Mouse (Mus musculus): ENCODE measurements around the gene Mbd3.

The Mbd3 gene

DNA sequence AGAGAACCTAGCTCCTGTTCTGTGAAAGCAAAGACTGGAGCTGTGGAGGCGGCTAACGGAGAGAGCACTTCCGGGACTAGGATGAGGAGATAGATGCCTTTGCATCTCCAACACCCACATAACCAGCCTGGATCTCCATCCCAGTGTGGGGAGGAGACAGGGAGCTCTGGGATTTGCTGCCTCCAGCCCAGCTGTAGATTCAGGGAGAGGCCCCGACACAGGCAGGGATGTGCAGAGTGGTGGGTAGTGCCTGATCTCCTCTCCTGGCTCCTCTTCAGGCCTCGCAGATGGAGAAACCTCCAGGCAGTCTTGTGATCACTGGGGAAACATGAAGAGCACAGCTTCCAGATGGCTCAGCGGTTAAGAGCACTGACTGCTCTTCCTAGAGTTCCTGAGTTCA is 26.6 kb downstream of the Mbd3 start:
- ChIA-PET CTCF (interaction anchor here in 3 of 4 experiments (0.8 to 2.1 kb wide), 11 partner anchors 22 to 247 kb away, joined by 3 to 11 read pairs (median 4); partner anchors contain the start of genes Cirbp (in 1 of the 3) and Pcsk4 (in 1 of the 3)), POLR2A (interaction anchor here in 3 of 4 experiments (0.7 to 1.9 kb wide), 19 partner anchors 10 to 208 kb away, joined by 3 to 11 read pairs (median 4); partner anchors contain the start of genes Rps15 (in 3 of the 3), Atp8b3 (in 1 of the 3), Mex3d (in 1 of the 3) and Pcsk4 (in 1 of the 3))

GRCm38 (mm10) chr10:80371983-80372382 is 27.4 kb downstream of the Mbd3 start:
- POLR2A ChIA-PET: interaction anchor here in 3 of 4 experiments (0.6 to 1.9 kb wide), 20 partner anchors 9 to 459 kb away, joined by 3 to 11 read pairs (median 4); partner anchors contain the start of genes Rps15 (in 3 of the 3), Atp8b3 (in 1 of the 3), Mex3d (in 1 of the 3) and Pcsk4 (in 1 of the 3)
- CTCF ChIA-PET: interaction anchor here (0.5 to 2.1 kb wide), 15 partner anchors 20 to 207 kb away, joined by 3 to 14 read pairs (median 4); partner anchors contain the start of genes Cirbp (in 1 of the 4), Mbd3 (in 1 of the 4) and Pcsk4 (in 1 of the 4)

DNA sequence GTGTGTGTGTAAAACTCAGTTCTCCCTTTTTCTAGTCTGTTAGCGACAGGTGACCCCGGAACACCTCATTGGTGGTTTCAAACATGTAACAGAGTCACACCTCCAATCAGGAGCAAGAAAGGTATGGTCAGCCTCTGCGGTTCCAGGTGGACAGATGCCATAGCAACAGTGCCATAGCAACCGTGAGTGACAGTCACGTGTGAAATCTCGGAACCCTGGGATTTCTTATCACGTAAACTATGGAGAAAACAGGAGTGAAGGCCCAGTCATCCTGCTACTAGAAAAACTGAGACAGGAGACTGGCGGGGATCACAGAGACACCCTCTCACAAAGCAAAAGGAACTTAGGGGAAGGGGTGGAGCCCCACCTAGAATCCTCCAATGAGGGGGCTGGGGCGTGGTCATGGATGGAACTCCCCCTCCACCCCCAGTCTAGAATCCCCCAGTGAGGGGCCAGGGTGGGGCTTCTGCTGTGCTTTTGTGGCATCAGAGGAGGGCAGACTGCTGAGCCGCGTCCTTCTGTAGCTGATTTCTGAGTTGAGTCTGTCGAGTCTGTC is 27.9 kb downstream of the Mbd3 start:
- CTCF ChIA-PET: interaction anchor here (0.6 to 2.1 kb wide), 13 partner anchors 20 to 206 kb away, joined by 3 to 14 read pairs (median 4); partner anchors contain the start of genes Cirbp (in 1 of the 4), Mbd3 (in 1 of the 4) and Pcsk4 (in 1 of the 4)

GRCm38 (mm10) chr10:80369995-80370747 is 29.2 kb downstream of the Mbd3 start:
- POLR2A ChIA-PET: interaction anchor here in 3 of 4 experiments (0.6 to 1.5 kb wide), 12 partner anchors 13 to 730 kb away, joined by 3 to 6 read pairs (median 3); partner anchors contain the start of gene Mbd3 (in 1 of the 3)
- CTCF ChIA-PET: interaction anchor here in 3 of 4 experiments (0.5 to 2.8 kb wide), 13 partner anchors 13 to 383 kb away, joined by 3 to 12 read pairs (median 4); partner anchors contain the start of genes Adamtsl5 (in 1 of the 3), Efna2 (in 1 of the 3), Mbd3 (in 1 of the 3) and Plk5 (in 1 of the 3)

More for the DNA sequence above, 27.9 kb downstream of the Mbd3 start:
- POLR2A ChIA-PET: interaction anchor here in 3 of 4 experiments (1.0 to 1.9 kb wide), 16 partner anchors 9 to 459 kb away, joined by 3 to 11 read pairs (median 4); partner anchors contain the start of genes Rps15 (in 2 of the 3), Atp8b3 (in 1 of the 3), Mex3d (in 1 of the 3) and Pcsk4 (in 1 of the 3)

- CTCF ChIA-PET: interaction anchor here in 2 of 4 experiments (0.6 to 2.8 kb wide), 7 partner anchors 18 to 178 kb away, joined by 4 to 12 read pairs (median 5); partner anchors contain the start of gene Mum1 (in 1 of the 2)
- POLR2A ChIA-PET: interaction anchor here in 2 of 4 experiments (0.7 to 2.0 kb wide), 5 partner anchors 11 to 296 kb away, joined by 3 to 5 read pairs (median 3); partner anchors contain the start of genes Pcsk4 (in 2 of the 2) and Plk5 (in 1 of the 2)
Measured at GRCm38 (mm10) chr10:80368392-80368791, 31.0 kb downstream of the Mbd3 start.

GRCm38 (mm10) chr10:80367954-80368353 is 31.4 kb downstream of the Mbd3 start:
- POLR2A ChIA-PET: interaction anchor here in 2 of 4 experiments (1.0 to 2.0 kb wide), 3 partner anchors 11 to 71 kb away, joined by 3 to 5 read pairs (median 4); partner anchors contain the start of genes Pcsk4 (in 1 of the 2) and Plk5 (in 1 of the 2)
- CTCF ChIA-PET: interaction anchor here in 2 of 4 experiments (0.6 to 2.8 kb wide), 7 partner anchors 17 to 177 kb away, joined by 4 to 12 read pairs (median 5); partner anchors contain the start of gene Mum1 (in 1 of the 2)

DNA sequence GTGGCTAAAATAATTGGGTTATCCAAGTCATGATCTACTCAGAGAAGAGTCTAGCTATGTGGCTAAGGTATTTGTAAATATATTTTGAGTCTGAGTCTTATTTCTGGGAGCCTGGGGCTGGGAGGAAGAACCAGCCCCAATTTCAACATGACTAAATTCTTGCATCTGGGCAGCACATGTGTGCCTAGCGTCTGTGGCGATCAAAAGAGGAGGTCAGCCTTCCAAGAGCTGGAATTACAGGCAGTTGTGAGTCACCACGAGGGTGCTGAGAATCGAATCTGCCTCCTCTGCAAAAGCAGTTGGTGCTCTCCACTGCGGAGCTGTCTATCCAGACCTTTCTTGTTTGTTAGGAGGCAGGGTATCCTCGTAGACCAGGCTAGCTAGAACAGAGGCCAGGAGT is 33.6 kb downstream of the Mbd3 start:
- POLR2A ChIA-PET: interaction anchor here in 1 of 4 experiments (0.8 to 1.7 kb wide), 3 partner anchors 197 to 311 kb away, joined by 3 read pairs; no protein-coding TSS in a partner anchor

GRCm38 (mm10) chr10:80363734-80364133 is 35.6 kb downstream of the Mbd3 start:
- CTCF ChIA-PET: interaction anchor here in 2 of 4 experiments (0.6 to 2.1 kb wide), 2 partner anchors 13 to 473 kb away, joined by 5 read pairs; no protein-coding TSS in a partner anchor
- POLR2A ChIA-PET: interaction anchor here in 3 of 4 experiments (0.6 to 1.1 kb wide), 3 partner anchors 10 to 196 kb away, joined by 3 to 5 read pairs (median 3); no protein-coding TSS in a partner anchor

More for the DNA sequence above, 33.6 kb downstream of the Mbd3 start:
- CTCF ChIA-PET: interaction anchor here in 2 of 4 experiments (0.6 to 1.3 kb wide), 3 partner anchors 8 to 117 kb away, joined by 3 to 4 read pairs (median 3); partner anchors contain the start of gene Ndufs7 (in 1 of the 2)

DNA sequence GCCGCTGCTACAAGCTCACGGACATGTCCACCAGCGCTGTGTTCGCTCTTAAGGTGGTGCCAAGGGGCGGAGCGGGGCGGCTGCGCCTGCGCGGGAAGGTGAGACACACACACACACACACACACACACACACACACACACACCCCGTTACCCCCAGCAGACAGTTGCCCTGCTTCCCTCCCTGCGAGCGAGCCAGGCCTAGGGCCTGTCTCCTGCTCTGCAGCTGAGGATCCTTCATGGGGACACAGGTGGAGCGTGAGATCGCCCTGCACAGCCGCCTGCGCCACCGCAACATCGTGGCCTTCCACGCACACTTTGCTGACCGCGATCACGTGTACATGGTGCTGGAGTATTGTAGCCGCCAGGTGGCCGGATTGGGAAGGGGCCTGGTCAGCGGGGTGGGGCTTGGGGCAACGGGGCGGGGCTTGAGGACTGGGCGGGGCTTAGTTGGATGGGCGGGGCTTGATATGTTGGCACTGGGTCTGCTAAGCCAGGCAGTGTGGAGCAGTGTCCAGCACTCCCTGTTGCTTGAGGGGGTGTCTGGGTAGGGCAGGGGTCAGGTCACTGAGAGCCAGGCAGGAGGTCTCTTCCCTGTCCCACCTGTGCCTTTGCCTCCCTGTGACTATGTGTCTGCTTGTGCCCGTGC is 41.2 kb downstream of the Mbd3 start:
- CTCF ChIA-PET: interaction anchor here in 3 of 4 experiments (1.0 to 2.0 kb wide), 7 partner anchors 9 to 199 kb away, joined by 3 to 14 read pairs (median 5); partner anchors contain the start of gene Atp8b3 (in 1 of the 3)
- POLR2A ChIA-PET: interaction anchor here in 2 of 4 experiments (0.6 to 3.1 kb wide), 18 partner anchors 10 to 318 kb away, joined by 3 to 13 read pairs (median 5); partner anchors contain the start of genes Adamtsl5 (in 1 of the 2), Mum1 (in 1 of the 2) and Pcsk4 (in 1 of the 2)

- POLR2A ChIA-PET: interaction anchor here in 2 of 4 experiments (0.7 to 3.1 kb wide), 20 partner anchors 9 to 373 kb away, joined by 3 to 13 read pairs (median 5); partner anchors contain the start of genes Adamtsl5 (in 1 of the 2), Mum1 (in 1 of the 2) and Pcsk4 (in 1 of the 2)
- CTCF ChIA-PET: interaction anchor here (0.6 to 2.0 kb wide), 10 partner anchors 9 to 200 kb away, joined by 3 to 14 read pairs (median 4); partner anchors contain the start of gene Atp8b3 (in 1 of the 4)
Measured at GRCm38 (mm10) chr10:80357336-80357735, 42.0 kb downstream of the Mbd3 start.

DNA sequence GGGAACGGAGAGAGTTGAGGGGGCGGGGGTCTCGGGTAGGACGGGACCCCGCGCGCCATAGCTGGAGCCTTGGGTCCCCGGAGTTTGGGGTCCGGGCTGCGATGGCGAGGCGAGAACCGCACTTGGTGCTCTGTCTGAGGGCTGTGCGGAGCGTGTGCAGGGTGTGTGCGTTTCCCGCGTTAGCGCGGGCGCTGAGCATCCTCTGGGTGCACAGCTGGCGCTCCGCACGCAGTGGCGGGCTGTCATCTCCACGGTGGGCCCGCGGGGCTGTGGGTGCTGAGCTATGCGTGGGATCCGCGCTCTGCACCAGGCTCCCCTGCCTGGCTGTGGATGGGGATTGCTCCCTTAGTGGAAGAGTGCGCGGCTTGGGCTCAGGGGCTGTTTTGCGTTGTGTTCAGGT is 42.6 kb downstream of the Mbd3 start:
- POLR2A ChIA-PET: interaction anchor here (0.6 to 3.1 kb wide), 25 partner anchors 11 to 372 kb away, joined by 3 to 13 read pairs (median 3); partner anchors contain the start of genes Rps15 (in 2 of the 4), Mum1 (in 1 of the 4), Pcsk4 (in 1 of the 4) and Reep6 (in 1 of the 4)
- CTCF ChIA-PET: interaction anchor here in 3 of 4 experiments (0.6 to 2.0 kb wide), 12 partner anchors 8 to 343 kb away, joined by 3 to 6 read pairs (median 5); partner anchors contain the start of gene Atp8b3 (in 1 of the 3)

GRCm38 (mm10) chr10:80356001-80356682 is 43.2 kb downstream of the Mbd3 start, which contains the start of gene Plk5:
Plk5 (plus strand) TSS chr10:80356459.
- ChIA-PET POLR2A (interaction anchor here (0.6 to 3.1 kb wide), 23 partner anchors 12 to 372 kb away, joined by 3 to 13 read pairs (median 4); partner anchors contain the start of genes Rps15 (in 2 of the 4), Mum1 (in 1 of the 4), Pcsk4 (in 1 of the 4) and Reep6 (in 1 of the 4)), CTCF (interaction anchor here in 3 of 4 experiments (0.6 to 2.0 kb wide), 6 partner anchors 7 to 343 kb away, joined by 5 to 6 read pairs (median 6); no protein-coding TSS in a partner anchor)

DNA sequence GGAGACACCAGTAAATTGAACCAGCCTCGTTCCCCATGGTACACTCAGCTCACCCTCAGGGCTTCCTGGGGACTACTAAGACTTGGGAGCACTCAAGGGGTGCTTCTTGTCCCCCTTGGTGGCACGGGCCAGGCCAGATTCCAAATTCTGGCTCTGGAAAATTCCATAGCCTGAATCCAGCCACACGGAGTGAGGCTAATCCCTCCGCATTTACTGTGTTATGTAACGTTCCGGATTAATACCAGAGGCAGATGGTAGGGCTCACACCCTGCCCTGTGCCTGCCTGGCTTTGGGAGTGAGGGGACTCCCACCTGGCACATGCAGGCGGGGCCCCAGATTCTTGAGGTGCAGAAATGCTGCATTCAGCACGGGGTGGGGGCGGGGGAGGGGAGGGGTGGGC is 43.9 kb downstream of the Mbd3 start:
- POLR2A ChIA-PET: interaction anchor here in 2 of 4 experiments (0.5 to 3.1 kb wide), 3 partner anchors 11 to 1981 kb away, joined by 3 to 13 read pairs (median 10); no protein-coding TSS in a partner anchor
- CTCF ChIA-PET: interaction anchor here in 2 of 4 experiments (0.6 to 1.2 kb wide), 3 partner anchors 18 to 463 kb away, joined by 4 to 7 read pairs (median 4); no protein-coding TSS in a partner anchor

DNA sequence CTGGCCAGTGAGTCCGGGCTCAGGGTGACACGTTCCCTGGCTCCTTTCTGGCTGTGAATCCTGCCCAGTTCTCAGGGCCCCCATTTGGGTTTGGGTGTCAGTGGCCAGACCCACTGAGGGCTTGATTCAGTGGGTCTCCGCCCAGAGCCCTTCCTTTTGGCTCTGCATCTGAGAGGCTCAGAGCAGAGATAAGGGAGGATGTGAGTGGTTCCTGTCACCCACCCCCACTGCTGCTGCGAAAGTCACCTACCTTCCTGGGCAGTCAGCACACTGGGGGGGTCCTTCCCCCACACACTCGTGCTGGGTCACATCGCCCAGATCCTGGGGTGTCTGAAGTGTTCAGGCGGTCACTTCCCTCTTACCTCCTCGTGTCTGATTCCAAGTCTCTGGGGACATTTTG is 46.6 kb downstream of the Mbd3 start:
- CTCF ChIA-PET: interaction anchor here in 2 of 4 experiments (0.7 to 2.9 kb wide), 5 partner anchors 19 to 174 kb away, joined by 3 to 49 read pairs (median 3); no protein-coding TSS in a partner anchor
- POLR2A ChIA-PET: interaction anchor here in 2 of 4 experiments (0.9 to 1.7 kb wide), 5 partner anchors 12 to 308 kb away, joined by 3 to 6 read pairs (median 4); partner anchors contain the start of genes Pcsk4 (in 1 of the 2), Reep6 (in 1 of the 2) and Rps15 (in 1 of the 2)

- POLR2A ChIA-PET: interaction anchor here in 3 of 4 experiments (0.6 to 2.0 kb wide), 18 partner anchors 9 to 367 kb away, joined by 3 to 7 read pairs (median 4); partner anchors contain the start of genes Rps15 (in 2 of the 3), Cbarp (in 1 of the 3), Pcsk4 (in 1 of the 3) and Reep6 (in 1 of the 3)
- CTCF ChIA-PET: interaction anchor here (0.6 to 2.9 kb wide), 23 partner anchors 9 to 215 kb away, joined by 3 to 49 read pairs (median 4); partner anchors contain the start of genes Pcsk4 (in 1 of the 4) and Reep6 (in 1 of the 4)
Measured at GRCm38 (mm10) chr10:80351896-80352295, 47.5 kb downstream of the Mbd3 start.

All from embryonic stem cell, embryonic (primary cell).